Mouse (Mus musculus) E14TG2a.4 (cell line): ENCODE data around the gene Prkcsh.

ENCODE experiments used
- CTCF ChIP-seq: conservative IDR thresholded peaks from 2 replicates; pipeline ENCODE4 v1.5.1; 2014; ENCODE audit warnings: low read length
- NANOG ChIP-seq: IDR thresholded peaks from 2 replicates; pipeline ENCODE4 v1.6.1; 2014; ENCODE audit warnings: borderline replicate concordance, low read length, mixed read lengths
- POU5F1 ChIP-seq: IDR thresholded peaks from 2 replicates; pipeline ENCODE4 v1.6.1; 2014; ENCODE audit warnings: low read length, borderline replicate concordance

DNA sequence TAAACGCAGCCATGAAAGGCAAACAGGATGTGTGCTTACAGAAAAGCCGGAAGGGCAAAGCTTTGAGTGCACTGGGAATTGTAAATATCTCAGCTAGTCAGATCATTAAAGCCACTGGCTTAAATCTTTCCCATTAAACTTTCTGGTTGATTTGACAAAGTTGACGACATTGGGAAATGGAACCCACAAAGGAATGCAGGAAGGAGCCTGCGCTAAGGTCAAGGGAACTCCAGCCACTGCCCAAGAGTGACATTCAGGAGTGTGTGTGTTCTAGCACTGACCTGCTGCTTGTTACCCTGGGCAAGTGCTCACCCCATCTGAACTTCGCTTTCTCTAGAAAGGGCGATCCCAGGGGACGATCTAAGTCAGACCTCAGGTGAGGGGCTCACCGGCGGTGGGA lies 42.5 kb upstream of the Prkcsh start:
- TF ChIP-seq CTCF (no peak), NANOG (no peak), POU5F1 (no peak)
